Mouse (Mus musculus): Measurements from ENCODE around the gene S100a6.

S100a6 gene

DNA sequence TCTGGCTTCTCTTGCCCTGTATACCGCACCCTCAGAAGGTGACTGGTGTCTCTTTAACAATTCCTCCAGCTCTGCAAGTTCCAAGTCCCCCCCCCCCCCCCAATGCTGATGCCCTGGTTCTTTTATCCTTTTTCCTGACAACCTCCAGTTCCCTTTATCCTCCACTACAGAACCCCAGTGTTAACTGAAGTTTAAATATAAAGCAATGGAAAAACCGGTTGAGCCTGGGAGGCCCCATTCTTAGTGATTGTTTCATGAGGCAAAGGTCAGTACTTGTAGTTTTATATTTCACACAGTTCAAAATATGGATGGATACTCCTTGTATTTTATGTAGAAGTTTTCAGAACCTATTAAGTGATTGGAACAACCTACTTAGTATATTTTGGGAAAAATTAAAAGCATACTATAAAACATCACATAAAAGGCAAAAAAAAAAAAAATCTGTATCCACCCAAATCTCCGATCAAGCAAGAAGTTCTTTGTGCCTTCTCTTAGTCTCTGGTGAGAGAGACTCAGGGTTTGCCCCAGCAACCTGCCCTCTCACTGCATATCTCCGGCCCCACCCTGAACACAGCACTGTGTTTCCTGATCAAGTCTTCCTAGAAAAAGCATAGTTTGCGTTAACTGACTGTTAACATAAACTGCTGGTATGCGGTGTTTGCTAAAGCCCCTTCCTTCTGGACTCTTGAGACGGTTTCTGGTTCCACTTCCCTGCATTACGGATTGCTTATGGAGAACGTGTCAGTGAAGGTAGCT is 13.8 kb downstream of the S100a6 start:
- no peak for DNase-seq (ENCODE audit: low spot score)

- DNase-seq (ENCODE audit: low spot score): no peak
Observed at GRCm38 (mm10) chr3:90627366-90627765, 14.7 kb downstream of the S100a6 start.

- no peak for DNase-seq (ENCODE audit: low spot score)
Observed at GRCm38 (mm10) chr3:90627807-90628206, 15.1 kb downstream of the S100a6 start.

DNA sequence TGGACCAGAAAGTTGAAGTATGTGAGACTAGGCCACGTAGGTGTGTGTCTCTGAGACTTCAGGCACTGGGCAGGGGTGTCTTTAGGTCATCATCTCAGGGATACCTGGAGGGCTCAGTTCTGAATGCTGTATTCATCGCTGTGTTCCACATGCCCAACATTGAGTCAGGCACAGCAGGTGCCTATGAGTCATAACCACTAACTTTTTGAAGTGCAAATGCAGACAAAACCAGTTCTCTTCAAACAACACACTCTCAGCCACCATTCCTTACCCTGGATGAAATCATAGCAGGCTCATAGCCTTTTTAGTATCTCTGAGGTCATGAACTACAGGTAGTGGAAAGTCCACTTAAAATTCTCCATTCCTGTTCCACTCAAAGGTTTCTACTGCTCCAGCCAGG is 16.6 kb downstream of the S100a6 start:
- DNase-seq (ENCODE audit: low spot score): no peak

- DNase-seq (ENCODE audit: low spot score): no peak
Observed at GRCm38 (mm10) chr3:90631984-90632383, 19.3 kb downstream of the S100a6 start.

DNA sequence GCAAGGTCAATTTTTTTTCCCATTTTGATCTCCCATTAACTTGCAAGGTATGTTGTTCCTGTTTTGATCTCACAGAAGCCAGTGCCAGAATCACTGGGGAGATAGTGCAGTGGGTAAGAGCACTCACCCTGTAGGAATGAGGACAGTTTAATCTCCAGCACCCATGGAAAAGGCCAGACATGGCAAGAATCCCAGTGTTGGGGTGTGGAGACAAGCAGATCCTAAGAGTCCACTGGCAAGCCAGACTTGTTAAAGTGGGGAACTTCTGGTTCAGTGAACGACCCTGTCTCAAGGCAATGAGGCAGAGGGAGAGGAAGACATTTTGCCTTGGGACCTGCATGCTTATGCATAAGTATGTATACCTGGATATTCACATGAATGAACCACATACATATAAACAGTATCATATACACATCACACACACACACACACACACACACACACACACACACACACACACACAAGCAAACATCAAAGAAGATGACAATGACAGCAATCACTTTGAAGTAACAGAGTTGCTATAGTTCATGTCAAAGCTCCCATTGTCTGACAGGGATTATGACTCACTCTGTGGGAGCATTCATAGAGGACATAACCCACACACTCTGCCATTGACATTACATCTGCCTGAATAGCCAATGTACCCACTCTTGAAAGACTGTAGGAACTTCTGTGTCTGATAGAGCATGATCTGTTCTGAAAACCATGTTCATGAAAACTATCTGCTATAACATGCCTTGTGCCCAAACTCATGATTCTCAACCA is 26.0 kb downstream of the S100a6 start:
- no peak for DNase-seq (ENCODE audit: low spot score)

- DNase-seq (ENCODE audit: low spot score): no peak
Observed at GRCm38 (mm10) chr3:90639511-90640154, 27.0 kb downstream of the S100a6 start.

DNA sequence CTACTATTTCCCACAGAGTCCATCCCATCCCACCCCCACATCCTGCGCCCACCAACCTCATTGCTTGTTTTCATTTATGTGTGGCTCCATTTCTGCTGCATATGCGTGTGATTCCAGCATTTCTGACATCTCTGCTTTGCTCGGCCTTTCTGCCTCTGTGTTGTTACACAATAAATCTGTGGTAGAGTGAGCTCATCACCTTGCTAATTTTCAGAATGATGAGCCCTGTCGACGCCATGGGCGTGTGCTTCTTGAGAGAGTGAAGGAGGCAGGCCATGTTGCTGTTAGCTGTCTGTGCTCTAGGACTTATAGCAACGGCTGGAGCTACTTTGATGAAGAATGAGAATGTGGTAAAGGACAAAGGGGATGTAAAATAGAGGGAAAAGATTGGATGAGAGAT is 28.3 kb downstream of the S100a6 start:
- no peak for DNase-seq (ENCODE audit: low spot score)

DNA sequence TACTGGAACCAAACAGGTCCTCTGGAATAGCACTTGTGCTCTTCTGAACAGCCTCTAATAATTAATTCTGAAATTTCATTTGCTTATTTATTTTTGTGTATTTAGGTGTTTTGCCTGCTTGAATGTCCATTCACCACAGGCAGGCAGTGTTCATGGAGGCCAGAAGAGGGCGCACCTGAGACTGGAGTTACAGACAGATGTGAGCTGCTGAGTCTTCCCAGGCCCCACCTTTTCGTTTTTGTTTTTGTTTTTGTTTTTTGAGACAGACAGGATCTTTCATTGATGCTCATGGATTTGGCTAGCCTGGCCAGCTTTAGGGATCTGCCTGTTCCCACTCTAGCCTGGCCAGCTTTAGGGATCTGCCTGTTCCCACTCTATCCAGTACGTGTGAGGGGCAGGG is 31.5 kb downstream of the S100a6 start:
- DNase-seq (ENCODE audit: low spot score): no peak

DNA sequence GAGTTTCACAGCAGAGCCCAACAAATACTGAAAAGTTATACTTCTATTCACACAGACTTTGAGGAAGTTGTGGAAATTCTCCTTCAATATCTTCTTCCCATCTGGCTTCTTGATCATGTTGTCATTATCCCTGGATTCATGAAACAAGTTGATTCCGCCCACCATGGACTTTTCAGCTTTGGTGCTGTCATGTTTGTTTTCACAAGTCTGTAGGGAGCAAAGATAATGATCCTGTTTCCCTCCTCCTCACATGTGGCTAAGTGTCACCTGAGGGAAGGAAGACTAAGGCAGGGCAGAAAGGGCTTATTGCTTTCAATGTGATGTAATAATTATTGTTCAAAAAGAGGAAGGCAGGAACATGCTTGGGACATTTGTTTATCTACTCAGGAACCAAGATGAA is 34.6 kb downstream of the S100a6 start:
- no peak for DNase-seq (ENCODE audit: low spot score)

- DNase-seq (ENCODE audit: low spot score): no peak
Observed at GRCm38 (mm10) chr3:90648981-90649380, 36.3 kb downstream of the S100a6 start.

GRCm38 (mm10) chr3:90649832-90650231 is 37.1 kb downstream of the S100a6 start:
- no peak for DNase-seq (ENCODE audit: low spot score)

DNA sequence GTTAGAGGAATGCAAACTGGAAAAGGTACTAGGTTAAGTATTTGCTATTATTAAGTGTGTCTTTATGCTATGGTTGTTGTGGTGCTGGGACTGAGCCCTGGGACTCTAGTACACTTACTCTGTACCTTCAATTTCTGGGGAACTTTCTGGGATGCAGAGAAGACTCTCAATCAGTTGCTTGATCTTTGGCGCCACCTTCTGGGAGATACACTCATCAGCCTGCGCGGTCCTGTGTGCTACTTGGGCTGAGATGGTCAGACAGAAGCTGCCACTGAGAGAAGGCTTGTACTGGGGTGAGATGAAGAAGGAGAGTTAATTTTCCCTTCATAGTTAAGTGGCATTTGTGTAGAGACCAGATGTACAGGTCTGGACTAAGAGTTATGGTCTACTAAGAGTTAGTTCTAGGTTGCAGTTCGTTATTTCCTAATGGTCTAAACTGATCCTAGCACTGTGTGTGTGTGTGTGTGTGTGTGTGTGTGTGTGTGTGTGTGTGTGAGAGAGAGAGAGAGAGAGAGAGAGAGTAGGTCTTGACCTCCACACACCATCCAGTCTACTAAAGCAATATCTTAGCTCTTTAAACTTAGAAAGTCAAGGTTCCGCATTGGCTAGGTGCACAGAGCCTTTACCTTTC is 40.3 kb downstream of the S100a6 start:
- DNase-seq (ENCODE audit: low spot score): no peak

DNA sequence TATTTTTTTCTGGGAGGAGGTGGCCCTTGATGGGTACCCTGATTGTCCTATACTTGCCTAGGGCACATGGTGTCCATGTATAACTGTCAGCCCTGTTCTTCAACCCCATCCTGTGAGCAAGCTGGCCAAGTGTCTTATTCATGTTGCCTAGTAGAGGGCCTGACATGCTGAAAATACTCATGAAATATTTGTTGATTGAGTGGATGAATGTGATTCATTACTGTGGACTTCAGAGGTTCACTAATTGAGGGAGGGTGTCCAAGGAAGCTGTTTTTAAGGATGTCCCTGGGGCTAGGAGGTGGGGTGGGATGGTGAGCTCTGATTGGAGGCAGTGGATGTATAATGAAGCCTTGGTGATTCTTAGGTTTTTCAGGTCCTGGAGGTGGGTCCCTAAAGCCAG is 41.0 kb downstream of the S100a6 start, which contains the start of gene S100a7a:
TSS of gene S100a7a (plus strand) at position 301 of the 400 bp plus-strand sequence.
- DNase-seq (ENCODE audit: low spot score): no peak

- DNase-seq (ENCODE audit: low spot score): no peak
Observed at GRCm38 (mm10) chr3:90657405-90657804, 44.7 kb downstream of the S100a6 start.

GRCm38 (mm10) chr3:90659364-90660044 is 46.8 kb downstream of the S100a6 start:
- DNase-seq (ENCODE audit: low spot score): no peak

DNA sequence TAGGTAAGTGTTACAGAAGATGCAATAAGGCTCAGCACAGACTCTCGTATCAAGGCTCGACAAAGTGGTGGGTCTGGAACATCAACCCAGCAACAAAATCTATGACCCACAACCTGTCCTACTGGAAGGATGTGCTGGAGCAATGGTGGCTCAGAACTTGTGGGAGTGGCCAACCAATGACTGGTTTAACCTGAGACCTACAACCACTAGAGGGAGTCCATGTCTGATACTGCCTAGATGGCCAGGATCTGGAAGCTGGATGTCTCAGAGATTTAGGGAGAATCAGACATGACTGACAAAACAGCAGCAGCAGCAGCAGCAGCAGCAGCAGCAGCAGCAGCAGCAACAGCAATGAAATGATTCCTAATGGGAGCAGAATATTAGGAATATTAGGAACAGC is 51.5 kb downstream of the S100a6 start:
- DNase-seq (ENCODE audit: low spot score): no peak

- DNase-seq (ENCODE audit: low spot score): no peak
Observed at GRCm38 (mm10) chr3:90668846-90669245, 56.2 kb downstream of the S100a6 start, which contains the start of gene S100a8. Gene S100a8 (plus strand): TSS chr3:90668978.
